Mouse (Mus musculus) neural tube, embryonic 11.5 days (tissue): ENCODE data around the gene Aldoc. TPM values are rescaled to one million over a fixed set of nuclear protein-coding genes. Genes with fewer than 3 reads are reported as not detected.

ENCODE experiments used
- ATAC-seq: fragments of 200-750 bp; cut with Nextera tagmentation; 2 replicates; pipeline ENCODE4 v1.8.0; 2017; ENCODE audit warnings: moderate number of reproducible peaks, mild to moderate bottlenecking, moderate TSS enrichment, moderate library complexity; ENCODE audit not compliant: insufficient read depth, low FRiP score, low TSS enrichment
- DNase-seq: peaks from one replicate; pipeline ENCODE4 v3.0.0-alpha.2; 2015; ENCODE audit warnings: low spot score
- H3K27ac ChIP-seq: fragments of 300-500 bp; sonication (generic); 2 replicates; pipeline ENCODE4 v1.5.1; 2014; ENCODE audit warnings: low read depth, mild to moderate bottlenecking, low read length
- H3K27me3 ChIP-seq: fragments of 300-500 bp; sonication (generic); 2 replicates; pipeline ENCODE4 v1.6.1; 2014; ENCODE audit warnings: mild to moderate bottlenecking, low read length, mixed read lengths; ENCODE audit not compliant: control insufficient read depth, insufficient read depth
- H3K36me3 ChIP-seq: fragments of 300-500 bp; sonication (generic); 2 replicates; pipeline ENCODE4 v1.6.1; 2014; ENCODE audit warnings: mild to moderate bottlenecking, low read length, moderate library complexity, mixed read lengths; ENCODE audit not compliant: control insufficient read depth, insufficient read depth
- H3K4me1 ChIP-seq: fragments of 300-500 bp; sonication (generic); 2 replicates; pipeline ENCODE4 v1.6.1; 2014; ENCODE audit warnings: low read length, mixed read lengths; ENCODE audit not compliant: control insufficient read depth, insufficient read depth
- H3K4me2 ChIP-seq: fragments of 300-500 bp; sonication (generic); 2 replicates; pipeline ENCODE4 v1.6.1; 2014; ENCODE audit warnings: low read depth, mild to moderate bottlenecking, moderate library complexity
- H3K4me3 ChIP-seq: fragments of 300-500 bp; sonication (generic); 2 replicates; pipeline ENCODE4 v1.5.1; 2014; ENCODE audit warnings: low read depth, low read length
- H3K9ac ChIP-seq: fragments of 300-500 bp; sonication (generic); 2 replicates; pipeline ENCODE4 v1.6.1; 2014; ENCODE audit warnings: mild to moderate bottlenecking, low read length
- H3K9me3 ChIP-seq: fragments of 300-500 bp; sonication (generic); 2 replicates; pipeline ENCODE4 v1.6.1; 2016; ENCODE audit warnings: low read length; ENCODE audit not compliant: control insufficient read depth
- WGBS: fragments of 180-500 bp; shearing (Covaris S2); extraction: QIAGEN DNeasy Blood & Tissue Kit; methylation state at CpG from one replicate; pipeline ENCODE4 v1.1.7; 2014; 5-methylcytosine and 5-hydroxymethylcytosine counted together
- polyA plus RNA-seq: library from polyadenylated mRNA; unstranded; fragments of >200 nt; fragmentation: Nextera tagmentation; extraction: Ambion mirVana; gene quantifications from 2 replicates; pipeline ENCODE4 v1.2.1, GENCODE M21; 2014

Gene Aldoc
- polyA plus RNA-seq, 1 experiment from 2014 or later = 3.0 TPM

- Histone ChIP-seq H3K27me3 (no peaks in the 10 kb centered on the region), H3K27ac (no peak overlapping the region), H3K4me3 (no peak overlapping the region), H3K9ac (no peak overlapping the region), H3K4me2 (no peak overlapping the region), H3K4me1 (no peaks in the 10 kb centered on the region), H3K36me3 (no peaks in the 10 kb centered on the region), H3K9me3 (no peaks in the 10 kb centered on the region)
- ATAC-seq = no peak
- no peak for DNase-seq
- WGBS = 57% methylated on average over 8 of the region's 8 CpGs
These were observed 41.3 kb downstream of the Aldoc start for GRCm38 (mm10) chr11:78364103-78364502.

- Histone ChIP-seq H3K4me2 (no peak overlapping the region), H3K36me3 (no peaks in the 10 kb centered on the region), H3K9ac (no peak overlapping the region), H3K9me3 (no peaks in the 10 kb centered on the region), H3K27me3 (no peaks in the 10 kb centered on the region), H3K4me3 (no peak overlapping the region), H3K27ac (no peak overlapping the region), H3K4me1 (no peaks in the 10 kb centered on the region)
- DNase-seq (no peak), ATAC-seq (no peak)
- 90% methylated on average over 15 of the region's 15 CpGs for WGBS
These were observed 44.9 kb downstream of the Aldoc start for GRCm38 (mm10) chr11:78367456-78368225.

GRCm38 (mm10) chr11:78370389-78370788 is 47.6 kb downstream of the Aldoc start:
- Histone ChIP-seq H3K27me3 (no peaks in the 10 kb centered on the region), H3K4me1 (no peaks in the 10 kb centered on the region), H3K27ac (no peak overlapping the region), H3K4me3 (no peak overlapping the region), H3K4me2 (no peak overlapping the region), H3K9me3 (no peaks in the 10 kb centered on the region), H3K36me3 (no peaks in the 10 kb centered on the region), H3K9ac (no peak overlapping the region)
- DNase-seq (no peak), ATAC-seq (no peak)
- 85% methylated on average over 1 of the region's 1 CpGs for WGBS

- Histone ChIP-seq H3K27ac (no peak overlapping the region), H3K27me3 (no peaks in the 10 kb centered on the region), H3K4me2 (no peak overlapping the region), H3K4me1 (no peaks in the 10 kb centered on the region), H3K36me3 (no peaks in the 10 kb centered on the region), H3K9me3 (no peaks in the 10 kb centered on the region), H3K9ac (no peak overlapping the region), H3K4me3 (no peak overlapping the region)
- no peak for ATAC-seq
- DNase-seq = no peak
- WGBS = 93% methylated on average over 11 of the region's 11 CpGs
These were observed 48.9 kb downstream of the Aldoc start for GRCm38 (mm10) chr11:78371711-78372110.

- Histone ChIP-seq H3K4me2 (no peak overlapping the region), H3K27ac (no peak overlapping the region), H3K27me3 (no peaks in the 10 kb centered on the region), H3K36me3 (no peaks in the 10 kb centered on the region), H3K9me3 (no peaks in the 10 kb centered on the region), H3K4me1 (no peaks in the 10 kb centered on the region), H3K4me3 (no peak overlapping the region), H3K9ac (no peak overlapping the region)
- ATAC-seq = no peak
- DNase-seq = no peak
- 65% methylated on average over 3 of the region's 3 CpGs for WGBS
These were observed 49.4 kb downstream of the Aldoc start for GRCm38 (mm10) chr11:78372166-78372565.

GRCm38 (mm10) chr11:78372610-78373009 is 49.8 kb downstream of the Aldoc start:
- Histone ChIP-seq H3K9ac (no peak overlapping the region), H3K4me2 (no peak overlapping the region), H3K9me3 (no peaks in the 10 kb centered on the region), H3K36me3 (no peaks in the 10 kb centered on the region), H3K4me1 (no peaks in the 10 kb centered on the region), H3K27ac (no peak overlapping the region), H3K27me3 (no peaks in the 10 kb centered on the region), H3K4me3 (no peak overlapping the region)
- DNase-seq = no peak
- WGBS = 51% methylated on average over 7 of the region's 7 CpGs
- ATAC-seq = no peak

- H3K4me2 ChIP-seq = no peak overlapping the region
- 74% methylated on average over 8 of the region's 8 CpGs for WGBS
- DNase-seq = no peak
- no peaks in the 10 kb centered on the region for H3K27me3 ChIP-seq
- no peaks in the 10 kb centered on the region for H3K36me3 ChIP-seq
- ATAC-seq = no peak
- no peaks in the 10 kb centered on the region for H3K9me3 ChIP-seq
- H3K27ac ChIP-seq = no peak overlapping the region
- no peaks in the 10 kb centered on the region for H3K4me1 ChIP-seq
- no peak overlapping the region for H3K4me3 ChIP-seq
- H3K9ac ChIP-seq = no peak overlapping the region
These were observed 51.4 kb downstream of the Aldoc start for GRCm38 (mm10) chr11:78374147-78374546.

Other genes with a start within 250 kb of the Aldoc start
- gene Eral1, start 242.6 kb upstream of the Aldoc start, polyA plus RNA-seq = 35.9 and 37.3 TPM in 2 replicates
- 27.6 and 33.2 TPM in 2 replicates for gene Fam222b, start 228.3 kb upstream of the Aldoc start, polyA plus RNA-seq
- gene Traf4, start 157.4 kb upstream of the Aldoc start, polyA plus RNA-seq = 109 and 124 TPM in 2 replicates
- gene Nek8, start 146.3 kb upstream of the Aldoc start, polyA plus RNA-seq = 6.6 and 7.8 TPM in 2 replicates
- 9.1 and 9.9 TPM in 2 replicates for gene Tlcd1, start 146.3 kb upstream of the Aldoc start, polyA plus RNA-seq
- 1,230 and 1,275 TPM in 2 replicates for gene Rpl23a, start 139.4 kb upstream of the Aldoc start, polyA plus RNA-seq
- gene Rab34, start 134.5 kb upstream of the Aldoc start, polyA plus RNA-seq = 75.3 and 82.7 TPM in 2 replicates
- gene Proca1, start 129.6 kb upstream of the Aldoc start, polyA plus RNA-seq = 0.49 and 1.3 TPM in 2 replicates
- 60.1 and 62.5 TPM in 2 replicates for gene Sdf2, start 77.2 kb upstream of the Aldoc start, polyA plus RNA-seq
- 35.4 and 36.7 TPM in 2 replicates for gene Supt6, start 77.0 kb upstream of the Aldoc start, polyA plus RNA-seq
- gene 2610507B11Rik, start 61.2 kb upstream of the Aldoc start, polyA plus RNA-seq = 68.2 and 68.9 TPM in 2 replicates
- 0.17 TPM in 1 of 2 replicates, not detected in the other for gene BC030499, start 32.1 kb upstream of the Aldoc start, polyA plus RNA-seq
- gene Spag5, start 21.4 kb upstream of the Aldoc start, polyA plus RNA-seq = 48.0 and 52.7 TPM in 2 replicates
- gene Pigs, start 5.4 kb downstream of the Aldoc start, polyA plus RNA-seq = 65.5 and 72.3 TPM in 2 replicates
- 69.3 and 74.6 TPM in 2 replicates for gene Unc119, start 20.5 kb downstream of the Aldoc start, polyA plus RNA-seq
- not detected in 2 replicates for gene Foxn1, start 63.6 kb downstream of the Aldoc start, polyA plus RNA-seq
- not detected in 2 replicates for gene Slc13a2, start 99.2 kb downstream of the Aldoc start, polyA plus RNA-seq
- 17.6 and 19.6 TPM in 2 replicates for gene Slc46a1, start 142.7 kb downstream of the Aldoc start, polyA plus RNA-seq
- 17.4 and 21.8 TPM in 2 replicates for gene Sarm1, start 174.8 kb downstream of the Aldoc start, polyA plus RNA-seq
- 67.8 and 68.7 TPM in 2 replicates for gene Vtn, start 176.1 kb downstream of the Aldoc start, polyA plus RNA-seq
- gene Sebox, start 180.5 kb downstream of the Aldoc start, polyA plus RNA-seq = not detected in 2 replicates
- gene Tmem199, start 189.2 kb downstream of the Aldoc start, polyA plus RNA-seq = 81.8 and 87.3 TPM in 2 replicates
- 156 and 158 TPM in 2 replicates for gene Poldip2, start 189.2 kb downstream of the Aldoc start, polyA plus RNA-seq
- 70.0 and 71.2 TPM in 2 replicates for gene Tnfaip1, start 213.4 kb downstream of the Aldoc start, polyA plus RNA-seq
- 99.7 and 110 TPM in 2 replicates for gene Ift20, start 213.4 kb downstream of the Aldoc start, polyA plus RNA-seq
- gene Tmem97, start 227.8 kb downstream of the Aldoc start, polyA plus RNA-seq = 69.3 and 75.1 TPM in 2 replicates